Mouse (Mus musculus): ENCODE results near the gene Neu1.

DNA sequence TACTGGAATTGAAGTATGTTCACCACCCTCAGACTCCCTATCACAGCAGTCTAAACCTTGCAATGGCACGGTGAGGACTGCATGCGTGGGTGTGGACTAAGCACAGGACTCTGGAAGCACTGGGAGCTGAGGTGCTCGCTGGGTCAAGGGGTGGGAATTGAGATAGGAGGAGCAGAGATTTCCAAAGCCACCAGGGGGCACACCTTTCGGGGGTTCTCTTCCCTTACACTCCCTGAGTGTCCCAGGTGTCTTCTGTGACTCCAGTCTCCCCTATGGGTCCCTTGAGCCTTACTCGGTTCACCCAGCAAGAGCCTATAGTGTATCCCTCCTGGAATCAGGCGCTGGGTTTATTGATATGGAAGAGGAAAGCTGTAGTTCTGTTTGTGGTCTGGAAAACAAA lies 8.1 kb upstream of the Neu1 start:
- TF ChIP-seq CTCF (IDR thresholded peaks at IDR 0.05; ENCODE audit: control insufficient read depth, insufficient read depth, low read length) (no peak), POLR2A (IDR thresholded peaks at IDR 0.05; ENCODE audit: borderline replicate concordance, control insufficient read depth, low read depth, low read length) (no peak)
